Mouse (Mus musculus): ENCODE results near the gene Sbno1. TPM values are rescaled to one million over a fixed set of nuclear protein-coding genes. Genes with fewer than 3 reads are reported as not detected.
A peak's percentile ranks its signal among the peaks of the same experiment; 100 is the strongest.

Sbno1 gene
- polyA plus RNA-seq, 1 experiment, result 48.3 TPM

GRCm38 (mm10) chr5:124359641-124360040 lies 66.2 kb downstream of the Sbno1 start:
- no peaks in the 10 kb centered on the region for H3K4me1 ChIP-seq (ENCODE audit: control insufficient read depth, insufficient read depth, low read length)
- no peaks in the 10 kb centered on the region for H3K27me3 ChIP-seq (ENCODE audit: control insufficient read depth, insufficient read depth, low read length)
- no peak for DNase-seq
- H3K4me3 ChIP-seq (replicated peaks; ENCODE audit: insufficient read depth, low read depth, low read length), result no peak overlapping the region
- TF ChIP-seq CTCF (IDR thresholded peaks at IDR 0.05; ENCODE audit: borderline replicate concordance, insufficient read depth, low read depth, low read length) (peak; percentile 20; the same call in 1 of the 2 replicates), POLR2A (IDR thresholded peaks at IDR 0.05; ENCODE audit: borderline replicate concordance, insufficient read depth, low read length) (no peak)
- H3K27ac ChIP-seq (ENCODE audit: insufficient read depth, low read length), result no peak overlapping the region
- WGBS, result 92% methylated on average over 2 of the region's 2 CpGs

- Histone ChIP-seq H3K27ac (ENCODE audit: insufficient read depth, low read length) (no peak overlapping the region), H3K27me3 (ENCODE audit: control insufficient read depth, insufficient read depth, low read length) (no peaks in the 10 kb centered on the region), H3K4me3 (replicated peaks; ENCODE audit: insufficient read depth, low read depth, low read length) (no peak overlapping the region), H3K4me1 (ENCODE audit: control insufficient read depth, insufficient read depth, low read length) (peaks cover 4% of the 10 kb centered on the region)
- DNase-seq, result no peak
- WGBS, result 66% methylated on average over 3 of the region's 3 CpGs
- TF ChIP-seq POLR2A (IDR thresholded peaks at IDR 0.05; ENCODE audit: borderline replicate concordance, insufficient read depth, low read length) (no peak), CTCF (IDR thresholded peaks at IDR 0.05; ENCODE audit: borderline replicate concordance, insufficient read depth, low read depth, low read length) (no peak)
These were observed 69.1 kb downstream of the Sbno1 start for GRCm38 (mm10) chr5:124356695-124357094.

GRCm38 (mm10) chr5:124355425-124355959 lies 70.3 kb downstream of the Sbno1 start:
- H3K4me1 ChIP-seq (ENCODE audit: control insufficient read depth, insufficient read depth, low read length), result peaks cover 12% of the 10 kb centered on the region
- H3K4me3 ChIP-seq (replicated peaks; ENCODE audit: insufficient read depth, low read depth, low read length), result peak overlapping the region; percentile 87
- H3K27ac ChIP-seq (ENCODE audit: insufficient read depth, low read length), result no peak overlapping the region
- 1% methylated on average over 12 of the region's 12 CpGs for WGBS
- DNase-seq, result peak; percentile 38 to 40
- TF ChIP-seq POLR2A (IDR thresholded peaks at IDR 0.05; ENCODE audit: borderline replicate concordance, insufficient read depth, low read length) (no peak), CTCF (IDR thresholded peaks at IDR 0.05; ENCODE audit: borderline replicate concordance, insufficient read depth, low read depth, low read length) (no peak)
- no peaks in the 10 kb centered on the region for H3K27me3 ChIP-seq (ENCODE audit: control insufficient read depth, insufficient read depth, low read length)

GRCm38 (mm10) chr5:124354574-124355424 lies 71.0 kb downstream of the Sbno1 start:
- Histone ChIP-seq H3K27ac (ENCODE audit: insufficient read depth, low read length) (no peak overlapping the region), H3K4me1 (ENCODE audit: control insufficient read depth, insufficient read depth, low read length) (peaks cover 14% of the 10 kb centered on the region), H3K4me3 (replicated peaks; ENCODE audit: insufficient read depth, low read depth, low read length) (peak overlapping the region; percentile 87), H3K27me3 (ENCODE audit: control insufficient read depth, insufficient read depth, low read length) (no peaks in the 10 kb centered on the region)
- peak; percentile 61 to 68 for DNase-seq
- WGBS, result under 1% methylated on average over 37 of the region's 60 CpGs
- TF ChIP-seq CTCF (IDR thresholded peaks at IDR 0.05; ENCODE audit: borderline replicate concordance, insufficient read depth, low read depth, low read length), result no peak
- no peak for TF ChIP-seq POLR2A (IDR thresholded peaks at IDR 0.05; ENCODE audit: borderline replicate concordance, insufficient read depth, low read length)

GRCm38 (mm10) chr5:124353726-124354547 lies 71.9 kb downstream of the Sbno1 start:
- Histone ChIP-seq H3K27ac (ENCODE audit: insufficient read depth, low read length) (peak overlapping the region; percentile 96), H3K27me3 (ENCODE audit: control insufficient read depth, insufficient read depth, low read length) (no peaks in the 10 kb centered on the region), H3K4me3 (replicated peaks; ENCODE audit: insufficient read depth, low read depth, low read length) (peak overlapping the region; percentile 73), H3K4me1 (ENCODE audit: control insufficient read depth, insufficient read depth, low read length) (peaks cover 18% of the 10 kb centered on the region)
- 1% methylated on average over 114 of the region's 132 CpGs for WGBS
- DNase-seq, result peak; percentile 62 to 72
- TF ChIP-seq POLR2A (IDR thresholded peaks at IDR 0.05; ENCODE audit: borderline replicate concordance, insufficient read depth, low read length), result no peak
- TF ChIP-seq CTCF (IDR thresholded peaks at IDR 0.05; ENCODE audit: borderline replicate concordance, insufficient read depth, low read depth, low read length), result no peak

- under 1% methylated on average over 32 of the region's 32 CpGs for WGBS
- TF ChIP-seq POLR2A (IDR thresholded peaks at IDR 0.05; ENCODE audit: borderline replicate concordance, insufficient read depth, low read length) (no peak), CTCF (IDR thresholded peaks at IDR 0.05; ENCODE audit: borderline replicate concordance, insufficient read depth, low read depth, low read length) (no peak)
- Histone ChIP-seq H3K27ac (ENCODE audit: insufficient read depth, low read length) (peak overlapping the region; percentile 96), H3K4me1 (ENCODE audit: control insufficient read depth, insufficient read depth, low read length) (peaks cover 20% of the 10 kb centered on the region), H3K27me3 (ENCODE audit: control insufficient read depth, insufficient read depth, low read length) (no peaks in the 10 kb centered on the region), H3K4me3 (replicated peaks; ENCODE audit: insufficient read depth, low read depth, low read length) (peak overlapping the region; percentile 73)
- DNase-seq, result peak; percentile 63 to 68
These were observed 72.6 kb downstream of the Sbno1 start for GRCm38 (mm10) chr5:124353011-124353725.

Measured in cerebellum, adult 2 months (tissue).